Mouse (Mus musculus): ENCODE data around the gene Mob3b.
A peak's percentile ranks its signal among the peaks of the same experiment; 100 is the strongest.

The Mob3b gene

GRCm38 (mm10) chr4:35156751-35157611 is at the start of gene Mob3b:
Mob3b (minus strand) TSS chr4:35157484.
- peak; percentile 91 for DNase-seq (ENCODE audit: low spot score)

GRCm38 (mm10) chr4:35204659-35205058 is 47.4 kb upstream of the Mob3b start:
- DNase-seq (ENCODE audit: low spot score) = no peak

GRCm38 (mm10) chr4:35203724-35204123 is 46.4 kb upstream of the Mob3b start:
- no peak for DNase-seq (ENCODE audit: low spot score)

- no peak for DNase-seq (ENCODE audit: low spot score)
Observed at GRCm38 (mm10) chr4:35201700-35202099, 44.4 kb upstream of the Mob3b start.

GRCm38 (mm10) chr4:35192725-35193124 is 35.4 kb upstream of the Mob3b start:
- peak; percentile 31 for DNase-seq (ENCODE audit: low spot score)

GRCm38 (mm10) chr4:35189794-35190193 is 32.5 kb upstream of the Mob3b start:
- DNase-seq (ENCODE audit: low spot score) = no peak

GRCm38 (mm10) chr4:35187617-35188326 is 30.5 kb upstream of the Mob3b start:
- no peak for DNase-seq (ENCODE audit: low spot score)

- DNase-seq (ENCODE audit: low spot score) = no peak
Observed at GRCm38 (mm10) chr4:35177926-35178645, 20.8 kb upstream of the Mob3b start.

GRCm38 (mm10) chr4:35175566-35175965 is 18.3 kb upstream of the Mob3b start:
- DNase-seq (ENCODE audit: low spot score) = no peak

GRCm38 (mm10) chr4:35173551-35173950 is 16.3 kb upstream of the Mob3b start:
- DNase-seq (ENCODE audit: low spot score) = no peak

GRCm38 (mm10) chr4:35172471-35172870 is 15.2 kb upstream of the Mob3b start:
- no peak for DNase-seq (ENCODE audit: low spot score)

- DNase-seq (ENCODE audit: low spot score) = no peak
Observed at GRCm38 (mm10) chr4:35169571-35170125, 12.4 kb upstream of the Mob3b start.

- no peak for DNase-seq (ENCODE audit: low spot score)
Observed at GRCm38 (mm10) chr4:35167855-35168254, 10.6 kb upstream of the Mob3b start.

- peak; percentile 16 for DNase-seq (ENCODE audit: low spot score)
Observed at GRCm38 (mm10) chr4:35165947-35166346, 8.7 kb upstream of the Mob3b start.

GRCm38 (mm10) chr4:35165275-35165674 is 8.0 kb upstream of the Mob3b start:
- peak; percentile 81 for DNase-seq (ENCODE audit: low spot score)

- DNase-seq (ENCODE audit: low spot score) = no peak
Observed at GRCm38 (mm10) chr4:35157815-35158214, 531 bp upstream of the Mob3b start.

GRCm38 (mm10) chr4:35156149-35156611 is 1.1 kb downstream of the Mob3b start:
- peak; percentile 75 for DNase-seq (ENCODE audit: low spot score)

GRCm38 (mm10) chr4:35155132-35155922 is 2.0 kb downstream of the Mob3b start:
- peak; percentile 83 for DNase-seq (ENCODE audit: low spot score)

GRCm38 (mm10) chr4:35154051-35154450 is 3.2 kb downstream of the Mob3b start:
- DNase-seq (ENCODE audit: low spot score) = no peak

- no peak for DNase-seq (ENCODE audit: low spot score)
Observed at GRCm38 (mm10) chr4:35151756-35152155, 5.5 kb downstream of the Mob3b start, which contains the start of gene Ifnk. Ifnk (plus strand) TSS chr4:35152056.

- no peak for DNase-seq (ENCODE audit: low spot score)
Observed at GRCm38 (mm10) chr4:35150706-35151105, 6.6 kb downstream of the Mob3b start.
